Mouse (Mus musculus): ENCODE data around the gene Ank. TPM values are rescaled to one million over a fixed set of nuclear protein-coding genes. Genes with fewer than 3 reads are reported as not detected.
"Not testable (repeated sequence)": the region's sequence is repeated elsewhere in the genome, so short reads cannot be mapped to it uniquely, and the experiment has no call there.

Gene Ank
- total RNA-seq, 2 experiments from 2014 or later, result 35.1 to 35.5 TPM

GRCm38 (mm10) chr15:27467081-27467491 lies 609 bp downstream of the Ank start:
- no peak for DNase-seq

DNA sequence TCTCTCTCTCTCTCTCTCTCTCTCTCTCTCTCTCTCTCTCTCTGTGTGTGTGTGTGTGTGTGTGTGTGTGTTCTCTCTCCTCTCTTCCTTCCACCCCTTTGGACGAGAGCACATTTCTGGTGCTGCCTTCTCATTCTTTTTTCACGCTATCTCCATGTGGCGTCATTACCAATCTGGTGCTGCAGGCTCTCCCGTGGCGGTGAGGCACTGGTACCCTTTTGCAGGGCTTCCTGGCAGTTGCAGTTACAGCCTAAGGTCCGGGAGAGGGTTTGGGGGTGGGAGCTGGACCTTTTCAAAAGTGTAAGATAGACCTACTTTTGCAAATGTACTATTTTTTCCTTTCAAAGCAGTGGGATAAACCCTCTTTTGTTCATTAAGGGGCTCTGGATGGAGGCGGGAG lies 1.2 kb downstream of the Ank start:
- no peak for DNase-seq

DNA sequence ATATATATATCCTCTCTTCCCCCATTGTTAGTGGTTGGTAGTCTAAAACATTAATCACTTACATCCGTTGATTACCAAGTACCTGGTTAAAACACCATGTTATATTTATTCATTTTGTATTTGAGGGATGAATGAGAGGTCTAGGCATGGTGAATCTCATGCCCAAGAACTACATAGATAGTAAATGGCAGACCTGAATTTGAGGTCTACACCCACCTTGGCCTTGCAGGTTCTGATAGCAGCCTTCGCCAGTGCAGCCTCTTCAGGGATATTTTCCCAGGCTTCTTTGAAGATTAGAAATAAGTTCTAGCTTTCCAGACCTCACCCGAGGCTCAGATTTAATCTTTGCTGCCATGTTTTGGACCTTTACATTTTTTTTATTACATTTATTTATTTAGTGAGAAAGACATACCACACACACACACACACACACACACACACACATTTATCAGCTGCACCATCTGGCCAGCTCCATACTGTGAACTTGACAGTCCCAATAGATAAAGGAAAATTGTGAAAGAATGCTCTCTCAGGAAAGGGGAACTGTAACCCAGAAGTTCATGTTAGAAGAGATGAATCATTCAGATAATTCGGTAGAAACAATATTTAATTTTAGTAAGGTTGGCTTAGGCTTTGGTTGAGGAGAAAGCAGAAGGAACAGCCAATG lies 2.5 kb downstream of the Ank start:
- no peak for DNase-seq

- DNase-seq, result not testable (repeated sequence)
Observed at GRCm38 (mm10) chr15:27470346-27470745, 3.9 kb downstream of the Ank start.

- no peak for DNase-seq
Observed at GRCm38 (mm10) chr15:27472315-27472714, 5.8 kb downstream of the Ank start.

GRCm38 (mm10) chr15:27475988-27476387 lies 9.5 kb downstream of the Ank start:
- no peak for DNase-seq

DNA sequence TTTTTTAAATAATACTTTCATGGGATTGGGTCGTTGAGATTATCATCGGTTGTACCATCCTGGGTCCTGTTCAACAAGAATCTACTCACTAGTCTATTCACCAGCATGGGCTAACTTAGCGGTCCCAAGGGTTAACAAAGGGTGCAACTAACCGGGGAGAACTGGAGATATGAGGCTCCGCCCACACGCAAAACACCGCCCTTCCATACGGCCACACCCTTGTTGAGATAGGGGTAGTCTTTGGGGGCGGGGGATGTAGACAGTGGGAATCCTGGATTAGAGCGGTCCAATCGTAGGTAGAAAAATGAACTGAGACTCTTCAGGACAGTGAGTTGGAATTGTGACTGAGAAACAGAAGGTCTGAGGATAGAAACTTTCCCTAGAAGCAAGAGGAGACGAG lies 10.2 kb downstream of the Ank start:
- DNase-seq, result no peak

DNA sequence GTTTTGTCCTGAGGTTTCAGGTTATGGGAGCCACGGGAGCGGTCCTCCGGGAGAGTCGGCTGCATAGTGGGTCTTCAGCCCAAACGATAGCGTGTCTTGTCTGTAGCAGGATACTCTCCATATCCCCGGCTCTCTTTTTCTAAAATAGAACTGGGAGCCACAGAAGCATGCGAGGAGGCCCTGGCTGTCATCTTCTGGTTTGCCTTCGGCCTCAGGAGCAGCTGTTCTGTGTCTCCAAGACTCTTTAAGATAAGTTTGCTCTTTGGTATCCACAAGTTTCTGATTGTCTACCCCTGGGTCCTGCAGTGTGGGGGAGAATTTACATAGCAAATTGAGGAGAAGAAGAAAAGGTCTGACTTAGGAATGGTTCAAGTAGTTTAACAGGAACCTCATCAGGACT lies 10.7 kb downstream of the Ank start:
- no peak for DNase-seq

- no peak for DNase-seq
Observed at GRCm38 (mm10) chr15:27477630-27478029, 11.2 kb downstream of the Ank start.

DNA sequence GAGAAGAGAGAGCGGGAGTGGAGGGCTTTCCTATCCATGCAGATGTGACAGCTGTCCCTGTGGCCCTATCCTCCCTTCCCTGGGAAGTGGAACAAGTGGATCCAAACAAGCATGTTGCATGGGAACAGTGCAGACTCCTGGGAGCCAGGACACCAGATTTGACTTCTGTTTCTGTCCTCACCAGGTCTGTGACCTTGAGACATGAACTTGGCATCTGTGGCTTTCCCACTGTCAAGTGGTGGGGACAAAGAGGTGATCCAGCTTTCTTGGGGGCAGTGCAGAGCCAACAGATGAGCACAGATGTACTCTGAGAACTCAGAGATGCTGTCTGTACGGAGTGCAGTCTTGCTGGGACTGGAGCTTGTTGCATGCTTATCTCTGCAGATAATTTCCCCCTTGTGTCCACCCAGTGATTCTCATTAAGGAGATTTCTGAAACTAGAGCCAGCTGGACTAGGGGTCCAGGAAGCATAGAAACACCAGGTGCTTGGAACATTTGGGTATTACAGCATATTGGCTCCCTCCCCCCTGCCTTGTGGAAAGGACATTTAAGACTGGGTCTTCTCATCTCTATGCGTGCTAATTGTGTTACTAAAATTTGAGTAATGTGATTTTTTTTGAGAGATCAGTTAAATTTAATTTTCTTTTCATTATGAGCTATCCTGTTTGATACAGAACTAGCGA lies 14.0 kb downstream of the Ank start:
- no peak for DNase-seq

GRCm38 (mm10) chr15:27481956-27482355 lies 15.5 kb downstream of the Ank start:
- no peak for DNase-seq

DNA sequence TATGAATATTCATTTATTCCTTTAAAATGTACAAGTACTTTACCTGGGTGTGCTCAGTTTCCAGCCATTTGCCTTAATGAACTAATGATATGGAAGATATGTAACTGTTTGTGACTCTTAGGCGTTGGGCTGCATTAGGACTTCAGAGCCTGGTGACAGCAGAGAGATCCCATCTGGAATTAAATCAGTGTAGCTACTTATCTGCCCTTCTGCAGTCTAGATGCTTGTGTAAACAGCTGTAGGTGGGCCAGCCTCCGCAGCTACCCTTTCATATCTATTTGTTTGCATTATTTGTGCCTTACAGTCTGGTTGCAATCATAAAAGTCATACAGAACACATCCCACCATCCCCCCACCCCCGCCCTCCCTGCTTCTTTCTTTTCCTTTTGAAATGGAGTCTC lies 16.7 kb downstream of the Ank start:
- no peak for DNase-seq

DNA sequence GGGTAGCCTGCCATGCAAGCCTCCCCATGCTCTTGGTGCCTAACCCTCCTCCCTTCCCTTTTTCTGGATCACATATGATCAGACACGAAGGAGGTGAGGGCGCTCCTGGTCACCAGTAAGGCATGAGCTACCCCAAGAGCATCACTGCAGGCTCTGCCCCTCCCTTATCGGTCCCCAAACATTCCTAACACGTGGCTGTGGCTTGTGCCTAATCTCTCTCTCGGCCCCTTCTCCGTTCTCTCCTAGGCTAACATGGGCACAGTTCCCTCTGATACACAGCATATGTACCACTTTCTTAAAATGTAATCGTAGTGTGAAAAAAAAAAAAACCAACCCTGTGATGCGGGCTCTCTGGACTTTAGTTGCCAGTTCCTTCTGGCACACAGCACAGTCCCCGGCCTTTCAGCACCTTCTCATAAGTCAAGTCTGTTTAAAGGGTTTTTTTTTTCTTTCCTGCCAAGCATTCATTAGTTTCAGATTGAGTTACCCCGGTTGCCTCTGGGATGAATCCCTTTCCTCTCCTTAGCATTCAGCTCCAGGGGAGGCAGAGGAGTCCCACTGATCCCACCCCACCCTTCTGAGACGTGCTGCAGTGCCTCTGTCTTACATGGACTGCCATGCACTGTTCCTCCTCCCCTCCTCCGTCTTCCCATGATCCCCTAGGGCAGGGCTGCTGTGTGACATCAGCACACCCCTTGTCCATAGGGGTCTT lies 19.2 kb downstream of the Ank start:
- DNase-seq, result no peak

DNA sequence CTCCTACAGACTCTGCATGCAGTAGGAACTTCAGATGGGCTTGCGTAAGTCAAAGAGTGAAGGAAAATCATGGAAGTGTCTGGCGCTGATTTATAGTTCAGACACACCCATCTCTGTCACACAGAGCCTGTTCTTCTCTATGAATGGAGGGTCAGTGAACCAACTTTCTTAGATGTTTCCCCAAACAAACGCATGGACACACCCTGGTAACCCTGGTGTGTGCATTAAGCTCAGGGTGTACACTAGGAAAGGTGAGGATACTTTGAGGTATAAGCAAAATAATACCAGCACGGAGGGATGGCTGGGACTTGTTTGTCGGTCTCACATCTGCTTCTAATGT lies 19.8 kb downstream of the Ank start:
- DNase-seq, result no peak

- DNase-seq, result no peak
Observed at GRCm38 (mm10) chr15:27487059-27487458, 20.6 kb downstream of the Ank start.

DNA sequence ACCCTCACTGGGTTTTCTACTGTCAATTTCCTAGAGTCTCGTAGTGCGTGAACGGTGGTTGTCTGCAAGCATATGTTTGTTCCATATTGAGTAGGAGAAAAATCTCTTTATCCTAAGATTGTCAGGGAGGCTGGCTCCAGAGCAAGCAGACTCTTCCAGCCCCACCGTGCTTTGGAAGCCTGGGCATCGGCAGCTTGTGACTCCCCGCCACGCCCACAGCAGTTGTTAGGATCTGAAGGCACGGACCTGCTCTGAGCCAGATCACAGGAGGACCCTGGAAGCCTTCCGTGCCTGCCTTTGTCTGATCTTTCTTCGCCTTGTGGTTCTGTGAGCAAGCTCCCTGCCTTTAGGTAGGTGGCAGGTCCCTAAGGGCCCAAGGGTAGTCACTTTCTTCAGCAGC lies 21.6 kb downstream of the Ank start:
- no peak for DNase-seq

- DNase-seq, result no peak
Observed at GRCm38 (mm10) chr15:27490676-27491075, 24.2 kb downstream of the Ank start.

- no peak for DNase-seq
Observed at GRCm38 (mm10) chr15:27491425-27492070, 25.1 kb downstream of the Ank start.

- no peak for DNase-seq
Observed at GRCm38 (mm10) chr15:27492156-27492555, 25.7 kb downstream of the Ank start.

DNA sequence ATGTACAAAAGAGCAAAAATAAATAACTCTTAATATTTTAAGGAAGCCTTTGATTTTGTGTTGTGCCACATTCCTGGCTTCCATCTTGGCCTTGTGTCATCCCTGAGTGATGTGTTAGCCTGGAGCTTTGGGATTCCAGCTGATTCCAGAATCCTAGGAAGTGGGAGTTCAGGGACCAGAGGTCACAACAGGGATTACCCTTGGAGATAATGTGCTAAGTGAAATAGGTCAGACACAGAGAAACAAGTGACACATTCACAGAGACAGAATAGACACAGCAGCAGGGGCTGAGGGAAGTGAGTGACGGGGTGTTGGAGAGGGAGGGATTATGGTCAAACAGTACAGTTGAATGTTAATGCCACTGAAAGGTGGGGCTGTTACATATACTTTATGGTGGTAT lies 26.3 kb downstream of the Ank start:
- no peak for DNase-seq

DNA sequence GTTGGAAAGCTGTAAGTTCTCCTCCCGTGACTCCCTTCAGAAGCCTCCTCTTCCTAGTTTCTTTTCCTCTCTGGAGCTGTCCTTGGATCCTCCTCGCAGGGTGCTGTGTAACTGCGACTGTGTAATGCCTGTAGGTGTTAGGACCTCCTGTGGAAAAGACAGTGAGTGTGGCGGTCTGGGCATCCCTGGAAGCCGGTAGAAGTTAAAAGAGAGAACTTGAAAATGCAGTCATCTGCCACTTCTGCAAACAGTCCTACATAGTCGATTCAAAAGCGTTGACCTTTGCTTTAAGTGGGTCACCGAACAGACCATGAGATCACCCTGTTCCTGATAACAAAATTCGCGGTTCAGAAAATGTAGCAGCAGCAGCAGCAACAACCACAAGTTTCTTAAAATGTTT lies 27.0 kb downstream of the Ank start:
- DNase-seq, result no peak

DNA sequence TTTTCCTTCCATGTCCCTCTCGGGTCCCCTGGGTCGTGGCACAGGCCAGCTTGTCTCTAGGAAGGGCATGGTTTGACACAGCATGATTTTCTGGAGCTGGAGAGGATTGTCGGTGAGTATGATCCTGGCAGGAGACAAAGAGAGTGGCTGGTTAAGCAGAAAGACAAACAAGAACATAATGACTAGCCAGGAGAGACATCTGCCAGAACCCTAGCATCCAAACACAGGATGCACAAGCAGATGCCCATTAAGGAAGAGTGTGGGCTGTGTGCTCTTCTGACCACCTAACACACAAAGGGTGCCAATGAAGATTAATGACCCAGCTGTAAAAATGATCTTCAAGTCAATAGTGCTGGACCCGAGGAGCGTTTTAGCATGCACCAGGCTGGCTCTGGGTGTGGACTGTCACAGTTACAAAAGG lies 29.5 kb downstream of the Ank start:
- no peak for DNase-seq
